Mouse (Mus musculus): Measurements from ENCODE around the gene Iqch.
A peak's percentile ranks its signal among the peaks of the same experiment; 100 is the strongest.

The Iqch gene

GRCm38 (mm10) chr9:63602043-63602939 is at the start of gene Iqch, which contains the start of gene Aagab:
Gene Iqch (minus strand): TSS chr9:63602493.
Gene Aagab (plus strand): TSS chr9:63602660.
- peak; percentile 98 for DNase-seq (ENCODE audit: low spot score in 2 of 2)

- DNase-seq (ENCODE audit: low spot score in 2 of 2) = no peak
These were observed 49.3 kb upstream of the Iqch start for GRCm38 (mm10) chr9:63651594-63651993.

GRCm38 (mm10) chr9:63650905-63651304 is 48.6 kb upstream of the Iqch start:
- no peak for DNase-seq (ENCODE audit: low spot score in 2 of 2)

- DNase-seq (ENCODE audit: low spot score in 2 of 2) = peak in 1 of 2 experiments; percentile 64
These were observed 47.7 kb upstream of the Iqch start for GRCm38 (mm10) chr9:63649841-63650545.

- no peak for DNase-seq (ENCODE audit: low spot score in 2 of 2)
These were observed 46.2 kb upstream of the Iqch start for GRCm38 (mm10) chr9:63648520-63648918.

- DNase-seq (ENCODE audit: low spot score in 2 of 2) = no peak
These were observed 45.6 kb upstream of the Iqch start for GRCm38 (mm10) chr9:63647581-63648519.

- no peak for DNase-seq (ENCODE audit: low spot score in 2 of 2)
These were observed 42.8 kb upstream of the Iqch start for GRCm38 (mm10) chr9:63645084-63645483.

GRCm38 (mm10) chr9:63644011-63644410 is 41.7 kb upstream of the Iqch start:
- DNase-seq (ENCODE audit: low spot score in 2 of 2) = no peak

- no peak for DNase-seq (ENCODE audit: low spot score in 2 of 2)
These were observed 39.8 kb upstream of the Iqch start for GRCm38 (mm10) chr9:63641983-63642646.

- no peak for DNase-seq (ENCODE audit: low spot score in 2 of 2)
These were observed 33.8 kb upstream of the Iqch start for GRCm38 (mm10) chr9:63636113-63636512.

DNA sequence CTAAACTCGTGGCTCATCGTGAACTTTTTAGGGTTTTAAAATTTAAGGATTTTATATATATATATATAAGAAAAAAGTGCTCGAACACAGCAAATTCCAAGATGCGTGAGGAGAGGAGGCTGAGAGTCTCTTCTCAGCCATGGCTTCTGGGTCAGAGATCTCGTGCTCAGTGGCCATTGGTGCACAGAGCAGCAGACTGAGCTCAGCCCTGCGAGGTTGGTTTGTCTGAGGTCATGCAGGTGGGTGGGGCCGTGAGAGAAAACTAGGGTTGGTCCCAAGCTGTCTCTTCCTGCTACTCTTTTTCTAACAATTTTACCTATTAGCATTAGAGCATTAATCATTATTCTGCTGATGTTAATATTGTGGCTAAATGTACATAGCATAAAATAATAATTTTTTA is 31.0 kb upstream of the Iqch start:
- DNase-seq (ENCODE audit: low spot score in 2 of 2) = no peak

GRCm38 (mm10) chr9:63632924-63633323 is 30.6 kb upstream of the Iqch start:
- no peak for DNase-seq (ENCODE audit: low spot score in 2 of 2)

- no peak for DNase-seq (ENCODE audit: low spot score in 2 of 2)
These were observed 29.8 kb upstream of the Iqch start for GRCm38 (mm10) chr9:63632045-63632444.

- DNase-seq (ENCODE audit: low spot score in 2 of 2) = no peak
These were observed 22.9 kb upstream of the Iqch start for GRCm38 (mm10) chr9:63625090-63625756.

GRCm38 (mm10) chr9:63623895-63624569 is 21.7 kb upstream of the Iqch start:
- no peak for DNase-seq (ENCODE audit: low spot score in 2 of 2)

DNA sequence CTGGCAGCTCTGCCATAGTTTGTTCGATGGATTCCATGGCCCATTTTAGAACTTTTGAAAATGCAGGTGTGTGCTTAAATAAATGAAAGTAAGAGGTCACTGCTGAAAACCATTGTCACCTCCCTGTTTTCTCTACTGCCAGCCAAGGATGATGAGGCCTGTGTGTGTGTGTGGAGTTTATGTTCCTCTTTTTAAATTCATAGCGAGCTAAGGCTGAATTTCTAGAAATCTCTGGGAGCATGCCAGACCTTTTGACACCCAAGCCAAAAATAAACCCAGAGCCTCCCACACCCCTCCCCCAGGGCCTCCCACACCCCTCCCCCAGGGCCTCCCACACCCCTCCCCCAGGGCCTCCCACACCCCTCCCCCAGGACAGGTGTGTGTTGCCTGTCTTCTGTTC is 15.7 kb upstream of the Iqch start:
- no peak for DNase-seq (ENCODE audit: low spot score in 2 of 2)

GRCm38 (mm10) chr9:63614018-63614985 is 12.0 kb upstream of the Iqch start:
- DNase-seq (ENCODE audit: low spot score in 2 of 2) = no peak

DNA sequence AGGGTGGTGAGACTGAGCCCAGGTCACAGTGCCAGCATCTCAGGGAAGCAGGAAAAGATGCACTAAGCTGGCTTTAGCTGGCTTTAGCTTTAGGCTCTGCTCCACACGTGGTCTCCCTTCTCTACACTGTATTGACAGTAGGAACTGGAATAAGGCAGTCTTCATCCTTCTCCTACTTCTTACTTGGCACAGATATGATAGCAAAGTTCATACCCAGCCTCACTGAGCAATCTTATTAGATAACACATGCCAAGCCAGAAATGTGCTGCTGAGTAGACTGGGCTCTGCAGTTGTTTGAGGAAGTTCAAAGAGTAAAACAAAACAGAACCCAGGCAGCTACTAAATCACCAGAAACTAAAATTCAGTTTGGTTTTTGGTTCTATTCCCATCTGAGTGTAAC is 11.3 kb upstream of the Iqch start:
- no peak for DNase-seq (ENCODE audit: low spot score in 2 of 2)

All from spleen, postnatal 10 days (tissue).